Mouse (Mus musculus): ENCODE results near the gene Wwc2. TPM values are rescaled to one million over a fixed set of nuclear protein-coding genes. Genes with fewer than 3 reads are reported as not detected.

Wwc2 gene
- polyA plus RNA-seq, 1 experiment from 2014 or later: 1.8 TPM

DNA sequence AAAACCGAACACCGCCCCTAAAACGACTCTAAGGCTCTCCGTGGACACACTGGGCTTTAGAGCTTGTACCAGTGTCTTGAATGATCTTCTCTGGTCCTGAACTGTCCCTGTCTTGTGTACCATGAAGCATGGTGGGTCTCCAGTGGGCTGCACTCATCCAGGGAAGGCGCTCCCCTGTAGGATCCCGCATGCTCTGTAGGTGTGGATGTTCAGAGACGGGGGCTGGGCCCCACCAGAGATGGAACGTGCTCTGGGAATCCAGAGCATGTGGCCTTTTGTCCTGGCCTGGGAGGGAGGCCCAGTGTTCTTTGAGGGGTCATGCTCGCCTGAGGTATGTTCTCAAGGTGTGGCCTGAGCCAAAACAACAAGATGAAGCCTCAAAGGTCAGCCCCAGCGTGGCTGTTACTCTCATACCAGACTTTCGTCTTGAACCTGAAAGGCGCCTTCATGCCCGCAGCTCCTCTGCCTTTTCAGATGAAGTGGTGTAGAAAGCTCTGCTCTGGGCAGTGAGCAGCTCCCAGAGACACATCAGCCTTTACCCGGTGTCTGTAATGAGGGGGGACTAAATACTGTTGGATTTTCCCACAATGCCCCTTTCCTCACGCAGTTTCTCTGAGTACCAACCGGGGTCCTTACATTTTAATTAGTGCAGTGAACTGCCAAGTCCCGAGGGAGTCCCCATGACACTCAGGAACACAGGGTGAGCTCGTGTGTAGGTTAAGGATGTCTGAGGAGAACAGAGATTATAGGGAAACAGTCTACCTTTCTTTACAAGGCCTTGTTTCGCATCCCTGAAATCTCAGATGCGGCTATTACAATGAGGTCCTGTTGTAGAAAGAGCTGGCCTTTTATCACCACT lies 169.6 kb downstream of the Wwc2 start:
- H3K9ac ChIP-seq (replicated peaks): no peak overlapping the region
- no peak overlapping the region for H3K4me3 ChIP-seq (ENCODE audit: low read depth, low read length)
- no peak for ATAC-seq
- WGBS (ENCODE audit: insufficient replicate concordance): 86% methylated on average over 20 of the region's 20 CpGs
- no peaks in the 10 kb centered on the region for H3K9me3 ChIP-seq (ENCODE audit: low read length)
- DNase-seq: no peak
- H3K36me3 ChIP-seq (replicated peaks; ENCODE audit: insufficient read depth, low read length): no peaks in the 10 kb centered on the region
- no peaks in the 10 kb centered on the region for H3K27me3 ChIP-seq (ENCODE audit: insufficient read depth, low read length)
- H3K4me1 ChIP-seq (ENCODE audit: insufficient read depth): no peaks in the 10 kb centered on the region
- no peak overlapping the region for H3K27ac ChIP-seq (ENCODE audit: low read depth)
- TF ChIP-seq EP300 (IDR thresholded peaks at IDR 0.05; ENCODE audit: low read depth): no peak
- no peak overlapping the region for H3K4me2 ChIP-seq (ENCODE audit: low read depth, low read length)

DNA sequence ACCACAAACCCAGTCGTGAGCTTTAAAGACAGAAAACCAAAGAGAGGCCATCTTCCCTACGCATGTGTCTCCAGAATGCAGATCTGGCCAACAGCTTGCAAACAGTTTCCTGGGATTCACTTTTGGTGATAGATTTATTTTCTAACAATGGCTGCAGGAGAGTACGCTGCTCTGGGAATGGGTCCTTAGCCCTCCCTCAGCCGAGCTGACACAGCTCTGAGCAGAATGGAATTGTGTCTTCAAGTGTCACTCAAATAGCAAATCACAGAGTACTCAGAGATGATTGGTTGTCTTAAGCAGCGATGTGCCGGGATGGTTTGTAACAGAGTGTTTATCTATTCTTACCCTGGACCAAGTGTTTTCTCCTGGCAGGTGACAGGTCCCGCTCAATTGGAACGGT lies 171.7 kb downstream of the Wwc2 start:
- Histone ChIP-seq H3K4me1 (ENCODE audit: insufficient read depth) (no peaks in the 10 kb centered on the region), H3K9me3 (ENCODE audit: low read length) (no peaks in the 10 kb centered on the region), H3K4me3 (ENCODE audit: low read depth, low read length) (no peak overlapping the region), H3K36me3 (replicated peaks; ENCODE audit: insufficient read depth, low read length) (no peaks in the 10 kb centered on the region), H3K9ac (replicated peaks) (no peak overlapping the region), H3K27me3 (ENCODE audit: insufficient read depth, low read length) (no peaks in the 10 kb centered on the region), H3K4me2 (ENCODE audit: low read depth, low read length) (no peak overlapping the region), H3K27ac (ENCODE audit: low read depth) (no peak overlapping the region)
- WGBS (ENCODE audit: insufficient replicate concordance): 81% methylated on average over 8 of the region's 8 CpGs
- no peak for ATAC-seq
- DNase-seq: no peak
- TF ChIP-seq CTCF (IDR thresholded peaks at IDR 0.05; ENCODE audit: low read depth) (no peak), EP300 (IDR thresholded peaks at IDR 0.05; ENCODE audit: low read depth) (no peak)

DNA sequence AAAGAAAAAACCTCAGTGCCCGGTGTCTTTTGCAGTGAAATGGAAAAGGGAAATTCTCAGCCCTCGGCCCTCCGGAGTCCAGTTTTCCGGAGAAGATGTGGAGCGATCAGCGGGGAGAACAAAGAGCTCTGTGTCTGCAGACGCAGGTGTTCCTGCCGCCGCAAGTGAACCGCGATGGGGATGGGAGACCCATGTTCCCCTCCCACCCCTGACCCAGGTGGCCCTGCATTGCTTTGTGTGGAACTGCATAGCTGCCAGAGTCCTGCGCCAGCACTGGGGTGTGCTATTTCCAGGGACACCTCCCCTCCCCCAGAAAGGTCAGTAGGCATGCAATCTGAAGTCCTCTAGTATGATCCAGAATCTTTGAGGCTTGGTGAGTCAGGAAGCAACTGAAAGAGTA lies 179.5 kb downstream of the Wwc2 start:
- Histone ChIP-seq H3K4me1 (ENCODE audit: insufficient read depth) (no peaks in the 10 kb centered on the region), H3K4me3 (ENCODE audit: low read depth, low read length) (no peak overlapping the region), H3K36me3 (replicated peaks; ENCODE audit: insufficient read depth, low read length) (no peaks in the 10 kb centered on the region), H3K9ac (replicated peaks) (no peak overlapping the region), H3K27me3 (ENCODE audit: insufficient read depth, low read length) (no peaks in the 10 kb centered on the region), H3K9me3 (ENCODE audit: low read length) (no peaks in the 10 kb centered on the region), H3K4me2 (ENCODE audit: low read depth, low read length) (no peak overlapping the region), H3K27ac (ENCODE audit: low read depth) (no peak overlapping the region)
- TF ChIP-seq CTCF (IDR thresholded peaks at IDR 0.05; ENCODE audit: low read depth) (no peak), EP300 (IDR thresholded peaks at IDR 0.05; ENCODE audit: low read depth) (no peak)
- DNase-seq (no peak), ATAC-seq (no peak)
- WGBS (ENCODE audit: insufficient replicate concordance): 88% methylated on average over 12 of the region's 12 CpGs

DNA sequence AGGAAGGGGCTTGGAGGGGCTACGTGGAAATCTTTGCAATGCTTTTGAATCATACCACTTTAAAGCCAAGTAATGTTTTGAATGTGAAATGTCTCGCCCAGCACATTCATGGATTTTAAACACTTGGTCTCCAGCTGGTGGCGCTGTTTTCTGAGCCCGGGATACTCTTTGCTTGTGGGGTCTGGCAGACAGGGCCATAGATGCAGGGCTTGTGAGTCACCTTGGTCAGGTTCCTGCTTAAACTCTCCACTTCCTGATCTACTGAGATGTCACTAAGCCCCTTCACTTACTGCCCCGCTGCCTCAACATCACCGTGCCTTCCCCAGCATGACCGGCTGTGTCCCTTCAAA lies 180.1 kb downstream of the Wwc2 start:
- Histone ChIP-seq H3K4me2 (ENCODE audit: low read depth, low read length) (no peak overlapping the region), H3K27me3 (ENCODE audit: insufficient read depth, low read length) (no peaks in the 10 kb centered on the region), H3K27ac (ENCODE audit: low read depth) (no peak overlapping the region), H3K36me3 (replicated peaks; ENCODE audit: insufficient read depth, low read length) (no peaks in the 10 kb centered on the region), H3K4me3 (ENCODE audit: low read depth, low read length) (no peak overlapping the region), H3K9ac (replicated peaks) (no peak overlapping the region), H3K9me3 (ENCODE audit: low read length) (no peaks in the 10 kb centered on the region), H3K4me1 (ENCODE audit: insufficient read depth) (no peaks in the 10 kb centered on the region)
- no peak for DNase-seq
- 72% methylated on average over 7 of the region's 7 CpGs for WGBS (ENCODE audit: insufficient replicate concordance)
- TF ChIP-seq CTCF (IDR thresholded peaks at IDR 0.05; ENCODE audit: low read depth) (no peak), EP300 (IDR thresholded peaks at IDR 0.05; ENCODE audit: low read depth) (no peak)
- ATAC-seq: no peak

DNA sequence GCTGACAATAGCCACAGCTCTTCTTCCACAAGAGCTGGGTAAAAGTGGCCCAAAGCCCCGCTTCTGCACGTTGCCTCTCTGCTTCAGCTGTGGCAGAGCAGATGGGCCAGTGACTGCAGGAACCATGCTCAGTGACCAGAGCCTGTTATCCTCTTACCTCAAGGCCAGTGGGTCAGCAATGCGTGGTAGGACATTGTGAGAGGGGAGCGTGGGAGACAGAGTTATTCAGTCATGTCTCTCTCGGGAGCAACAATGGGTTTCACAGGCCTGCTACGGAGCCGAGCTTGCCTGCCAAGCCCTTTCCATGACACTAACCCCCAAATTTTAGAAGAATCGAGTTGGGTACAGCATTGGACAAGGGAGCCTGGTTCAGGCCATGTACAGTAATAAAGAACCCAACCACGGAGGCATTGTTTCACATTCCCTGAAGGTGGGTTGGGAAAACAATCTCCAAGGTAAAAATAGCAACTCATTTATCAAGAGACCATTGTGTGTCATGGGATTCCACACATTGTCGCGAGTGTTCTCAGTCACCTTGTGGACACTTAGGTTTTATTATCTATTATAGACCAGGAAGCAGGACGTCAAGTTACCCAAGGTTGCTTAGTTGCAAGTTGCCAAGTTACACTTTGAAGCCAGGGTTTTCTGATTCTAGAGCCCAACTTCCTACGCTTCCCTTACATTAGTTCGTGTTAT lies 180.6 kb downstream of the Wwc2 start:
- H3K4me2 ChIP-seq (ENCODE audit: low read depth, low read length): no peak overlapping the region
- H3K27me3 ChIP-seq (ENCODE audit: insufficient read depth, low read length): no peaks in the 10 kb centered on the region
- H3K4me1 ChIP-seq (ENCODE audit: insufficient read depth): no peaks in the 10 kb centered on the region
- no peak overlapping the region for H3K9ac ChIP-seq (replicated peaks)
- H3K36me3 ChIP-seq (replicated peaks; ENCODE audit: insufficient read depth, low read length): no peaks in the 10 kb centered on the region
- ATAC-seq (no peak), DNase-seq (no peak)
- no peaks in the 10 kb centered on the region for H3K9me3 ChIP-seq (ENCODE audit: low read length)
- 66% methylated on average over 14 of the region's 14 CpGs for WGBS (ENCODE audit: insufficient replicate concordance)
- H3K4me3 ChIP-seq (ENCODE audit: low read depth, low read length): no peak overlapping the region
- TF ChIP-seq EP300 (IDR thresholded peaks at IDR 0.05; ENCODE audit: low read depth): no peak
- TF ChIP-seq CTCF (IDR thresholded peaks at IDR 0.05; ENCODE audit: low read depth): no peak
- H3K27ac ChIP-seq (ENCODE audit: low read depth): no peak overlapping the region

DNA sequence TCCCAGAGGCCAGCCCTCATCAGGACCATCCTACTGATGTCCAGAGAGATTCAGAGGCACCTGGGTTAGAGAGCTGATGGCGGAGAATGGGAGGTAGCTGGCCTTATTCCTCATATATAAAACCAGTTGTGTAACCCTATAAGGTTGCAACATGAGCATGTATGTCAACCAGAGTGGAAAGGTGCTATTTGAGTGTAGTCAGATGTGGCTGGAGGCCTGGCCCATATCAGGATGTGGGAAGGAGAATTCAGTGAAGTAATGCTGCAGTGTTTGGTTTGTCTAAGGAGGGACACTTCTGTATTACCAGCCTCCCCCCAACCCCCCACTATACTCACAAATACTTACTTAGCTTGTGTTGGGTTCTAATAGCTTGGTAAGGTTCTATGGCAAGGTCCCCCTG lies 186.5 kb downstream of the Wwc2 start:
- WGBS (ENCODE audit: insufficient replicate concordance): 77% methylated on average over 1 of the region's 1 CpGs
- no peak for TF ChIP-seq EP300 (IDR thresholded peaks at IDR 0.05; ENCODE audit: low read depth)
- TF ChIP-seq CTCF (IDR thresholded peaks at IDR 0.05; ENCODE audit: low read depth): no peak
- ATAC-seq: no peak

More for the DNA sequence above, 186.5 kb downstream of the Wwc2 start:
- no peak overlapping the region for H3K9ac ChIP-seq (replicated peaks)
- no peaks in the 10 kb centered on the region for H3K27me3 ChIP-seq (ENCODE audit: insufficient read depth, low read length)
- DNase-seq: no peak
- no peak overlapping the region for H3K27ac ChIP-seq (ENCODE audit: low read depth)
- H3K4me3 ChIP-seq (ENCODE audit: low read depth, low read length): no peak overlapping the region
- H3K4me2 ChIP-seq (ENCODE audit: low read depth, low read length): no peak overlapping the region
- H3K36me3 ChIP-seq (replicated peaks; ENCODE audit: insufficient read depth, low read length): no peaks in the 10 kb centered on the region
- no peaks in the 10 kb centered on the region for H3K9me3 ChIP-seq (ENCODE audit: low read length)
- H3K4me1 ChIP-seq (ENCODE audit: insufficient read depth): no peaks in the 10 kb centered on the region

All from liver, postnatal 0 days (tissue).